Mouse (Mus musculus) megakaryocyte, embryonic 14.5 days (primary cell): ENCODE measurements around the gene H2afx. TPM values are rescaled to one million over a fixed set of nuclear protein-coding genes. Genes with fewer than 3 reads are reported as not detected.

ENCODE experiments used
- H3K27me3 ChIP-seq: replicated peaks from 2 replicates; pipeline ENCODE3; 2012; ENCODE audit warnings: inconsistent platforms
- H3K36me3 ChIP-seq: replicated peaks from 2 replicates; pipeline ENCODE3; 2012; ENCODE audit warnings: low read length, inconsistent platforms, mixed read lengths
- H3K4me1 ChIP-seq: 2 replicates; pipeline ENCODE4 v1.6.1; 2012; ENCODE audit warnings: inconsistent platforms
- H3K4me3 ChIP-seq: replicated peaks from 2 replicates; pipeline ENCODE3; 2012; ENCODE audit warnings: moderate library complexity, mild to moderate bottlenecking, inconsistent platforms
- H3K9me3 ChIP-seq: 2 replicates; pipeline ENCODE4 v1.6.1; 2012; ENCODE audit warnings: inconsistent platforms
- FLI1 ChIP-seq: IDR thresholded peaks from 2 replicates; pipeline ENCODE4 v1.6.1; 2012; ENCODE audit warnings: low read length, inconsistent platforms, mixed read lengths
- GATA1 ChIP-seq: IDR thresholded peaks from 3 replicates; pipeline ENCODE4 v1.6.1; 2012; ENCODE audit warnings: mixed read lengths, low read length, inconsistent platforms, borderline replicate concordance
- polyA plus RNA-seq: library from polyadenylated mRNA; stranded (reverse); fragments of >175 nt; gene quantifications from 2 replicates; pipeline ENCODE4 v1.2.3, GENCODE M21; 2012; ENCODE audit warnings: low replicate concordance; ENCODE audit not compliant: insufficient read depth

H2afx gene
- polyA plus RNA-seq, 1 experiment: 416 TPM

GRCm38 (mm10) chr9:44338574-44338973 is 4.1 kb downstream of the H2afx start:
- Histone ChIP-seq H3K4me1 (peaks cover 60% of the 10 kb centered on the region), H3K4me3 (no peak overlapping the region), H3K36me3 (peaks cover 61% of the 10 kb centered on the region), H3K27me3 (no peaks in the 10 kb centered on the region), H3K9me3 (no peaks in the 10 kb centered on the region)
- TF ChIP-seq FLI1: no peak
- TF ChIP-seq GATA1: no peak

DNA sequence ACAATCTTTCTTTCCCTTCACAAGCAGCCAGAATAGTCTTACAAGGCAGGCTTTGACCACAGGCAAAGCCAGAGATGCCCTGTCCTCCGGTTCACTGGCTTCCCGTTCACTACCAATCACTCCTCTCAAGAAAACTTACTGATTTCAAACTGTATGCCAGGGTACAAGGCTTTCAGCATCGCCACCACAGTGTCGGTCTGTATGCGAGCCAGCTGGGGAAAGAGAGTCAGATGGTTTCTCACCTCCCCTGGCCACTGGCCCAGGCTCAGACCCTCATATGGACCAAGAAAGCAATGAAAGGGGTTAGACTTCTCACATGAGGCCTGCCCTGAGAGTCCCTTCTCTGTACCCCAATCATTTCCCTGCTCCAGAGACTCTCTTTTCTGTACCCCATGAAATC is 7.0 kb downstream of the H2afx start:
- peak overlapping the region; percentile 69 for H3K4me3 ChIP-seq
- H3K27me3 ChIP-seq: no peaks in the 10 kb centered on the region
- peaks cover 68% of the 10 kb centered on the region for H3K36me3 ChIP-seq
- peaks cover 67% of the 10 kb centered on the region for H3K4me1 ChIP-seq
- no peaks in the 10 kb centered on the region for H3K9me3 ChIP-seq
- TF ChIP-seq GATA1 (no peak), FLI1 (no peak)

- no peaks in the 10 kb centered on the region for H3K27me3 ChIP-seq
- H3K36me3 ChIP-seq: peaks cover 68% of the 10 kb centered on the region
- H3K4me1 ChIP-seq: peaks cover 60% of the 10 kb centered on the region
- peak overlapping the region; percentile 94 for H3K4me3 ChIP-seq
- no peaks in the 10 kb centered on the region for H3K9me3 ChIP-seq
- no peak for TF ChIP-seq FLI1
- no peak for TF ChIP-seq GATA1
Measured at GRCm38 (mm10) chr9:44342173-44342572, 7.7 kb downstream of the H2afx start.

DNA sequence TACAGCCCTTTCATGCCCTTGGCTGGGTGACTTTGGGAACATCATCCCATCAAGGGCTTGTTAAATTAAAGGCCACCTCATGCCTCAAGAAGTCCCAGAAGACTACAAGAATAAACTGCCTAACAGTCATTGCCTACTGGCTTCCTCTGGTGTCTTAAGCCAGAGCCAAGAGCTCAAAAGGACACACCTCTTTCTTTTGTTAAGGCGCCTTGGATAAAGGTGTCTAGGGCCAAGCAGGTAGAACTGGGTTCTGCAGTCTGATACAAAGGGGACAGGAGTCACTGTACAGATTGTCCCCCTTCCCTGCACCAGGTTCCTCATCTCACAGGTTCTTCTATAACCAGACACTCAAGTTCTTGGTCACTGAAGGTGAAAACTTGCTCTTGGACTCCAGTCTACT is 8.1 kb downstream of the H2afx start:
- Histone ChIP-seq H3K4me3 (peak overlapping the region; percentile 94), H3K4me1 (peaks cover 56% of the 10 kb centered on the region), H3K36me3 (peaks cover 68% of the 10 kb centered on the region), H3K9me3 (no peaks in the 10 kb centered on the region), H3K27me3 (no peaks in the 10 kb centered on the region)
- TF ChIP-seq FLI1 (no peak), GATA1 (no peak)

DNA sequence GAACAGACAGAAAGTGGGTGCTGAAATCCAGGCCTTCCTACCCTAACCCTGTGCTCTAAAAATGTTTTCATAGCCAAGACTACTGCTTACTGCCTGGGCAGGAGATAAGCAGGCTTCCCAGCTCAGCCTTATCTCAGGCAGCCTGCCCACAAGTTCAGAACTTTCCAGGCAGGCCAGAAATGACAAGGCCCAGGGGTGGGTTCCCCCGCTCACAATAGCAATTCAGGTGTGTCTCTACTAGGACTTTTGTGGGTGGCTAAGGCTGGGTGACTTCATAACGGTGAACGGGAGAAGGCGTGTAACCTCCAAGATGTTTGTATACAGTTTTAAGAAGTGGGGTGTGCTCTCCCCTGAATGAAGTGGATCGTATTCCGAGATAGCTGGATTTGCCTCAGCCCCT is 8.8 kb downstream of the H2afx start:
- TF ChIP-seq GATA1: peak; percentile 93
- no peak for TF ChIP-seq FLI1
- H3K4me1 ChIP-seq: peaks cover 52% of the 10 kb centered on the region
- H3K9me3 ChIP-seq: no peaks in the 10 kb centered on the region
- H3K27me3 ChIP-seq: no peaks in the 10 kb centered on the region
- H3K36me3 ChIP-seq: peaks cover 69% of the 10 kb centered on the region
- peak overlapping the region; percentile 94 for H3K4me3 ChIP-seq

GRCm38 (mm10) chr9:44343781-44344421 is 9.4 kb downstream of the H2afx start, which contains the start of gene Hmbs:
Gene Hmbs (minus strand): TSS chr9:44344228.
- Histone ChIP-seq H3K36me3 (peaks cover 70% of the 10 kb centered on the region), H3K27me3 (no peaks in the 10 kb centered on the region), H3K4me3 (peak within 1 kb of the TSS; percentile 94), H3K9me3 (no peaks in the 10 kb centered on the region), H3K4me1 (peaks cover 54% of the 10 kb centered on the region)
- TF ChIP-seq GATA1 (no peak), FLI1 (0 out of 2 replicates have a peak, but pooled peaks have one; percentile 12)

GRCm38 (mm10) chr9:44345570-44346433 is 11.3 kb downstream of the H2afx start:
- Histone ChIP-seq H3K9me3 (no peaks in the 10 kb centered on the region), H3K36me3 (peaks cover 71% of the 10 kb centered on the region), H3K27me3 (no peaks in the 10 kb centered on the region), H3K4me1 (peaks cover 50% of the 10 kb centered on the region), H3K4me3 (peak overlapping the region; percentile 38)
- TF ChIP-seq GATA1: no peak
- TF ChIP-seq FLI1: no peak

- H3K4me1 ChIP-seq: peaks cover 41% of the 10 kb centered on the region
- no peaks in the 10 kb centered on the region for H3K9me3 ChIP-seq
- peaks cover 71% of the 10 kb centered on the region for H3K36me3 ChIP-seq
- TF ChIP-seq GATA1 (no peak), FLI1 (no peak)
- no peaks in the 10 kb centered on the region for H3K27me3 ChIP-seq
- H3K4me3 ChIP-seq: no peak overlapping the region
Measured at GRCm38 (mm10) chr9:44347166-44347565, 12.7 kb downstream of the H2afx start.

GRCm38 (mm10) chr9:44347621-44348020 is 13.1 kb downstream of the H2afx start:
- Histone ChIP-seq H3K4me3 (no peak overlapping the region), H3K4me1 (peaks cover 37% of the 10 kb centered on the region), H3K27me3 (no peaks in the 10 kb centered on the region), H3K36me3 (peaks cover 72% of the 10 kb centered on the region), H3K9me3 (no peaks in the 10 kb centered on the region)
- TF ChIP-seq FLI1: no peak

GRCm38 (mm10) chr9:44348546-44348945 is 14.1 kb downstream of the H2afx start:
- Histone ChIP-seq H3K4me1 (peaks cover 33% of the 10 kb centered on the region), H3K36me3 (peaks cover 81% of the 10 kb centered on the region)
- TF ChIP-seq GATA1: no peak
- no peak for TF ChIP-seq FLI1

More at GRCm38 (mm10) chr9:44348546-44348945, 14.1 kb downstream of the H2afx start:
- Histone ChIP-seq H3K27me3 (no peaks in the 10 kb centered on the region), H3K9me3 (no peaks in the 10 kb centered on the region), H3K4me3 (no peak overlapping the region)
